Mouse (Mus musculus) urinary bladder, adult 2 months (tissue): ENCODE results near the gene Spred2. TPM values are rescaled to one million over a fixed set of nuclear protein-coding genes. Genes with fewer than 3 reads are reported as not detected.

ENCODE experiments used
- DNase-seq: peaks from one replicate; pipeline ENCODE4 v3.0.0; 2022; ENCODE audit warnings: low spot score
- polyA plus RNA-seq: library from polyadenylated mRNA; depleted of rRNA; stranded (reverse); fragments of >200 nt; gene quantifications from 2 replicates; pipeline ENCODE4 v1.2.3, GENCODE M21; 2012

The Spred2 gene
- polyA plus RNA-seq, 1 experiment, result 23.2 TPM

DNA sequence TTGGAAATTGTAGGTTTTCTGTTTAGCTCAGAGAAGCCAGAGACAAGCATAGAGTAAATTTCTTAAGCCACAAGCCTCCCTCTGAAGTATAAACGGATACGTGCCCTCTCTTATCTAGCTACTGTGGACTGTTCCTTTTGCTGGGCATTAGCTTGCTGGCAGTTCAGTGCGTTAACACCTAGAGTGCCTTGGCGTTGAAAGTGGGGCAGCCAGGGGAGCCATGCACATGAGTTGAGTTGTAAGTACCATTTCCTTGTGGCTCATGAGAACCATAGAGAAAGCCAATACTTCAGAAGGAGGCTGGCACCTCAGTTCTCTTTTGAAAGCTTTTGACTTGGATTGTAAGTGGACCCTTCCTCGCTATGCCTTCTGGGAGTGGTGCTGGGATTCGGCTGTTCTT lies 58.6 kb downstream of the Spred2 start:
- DNase-seq, result no peak

DNA sequence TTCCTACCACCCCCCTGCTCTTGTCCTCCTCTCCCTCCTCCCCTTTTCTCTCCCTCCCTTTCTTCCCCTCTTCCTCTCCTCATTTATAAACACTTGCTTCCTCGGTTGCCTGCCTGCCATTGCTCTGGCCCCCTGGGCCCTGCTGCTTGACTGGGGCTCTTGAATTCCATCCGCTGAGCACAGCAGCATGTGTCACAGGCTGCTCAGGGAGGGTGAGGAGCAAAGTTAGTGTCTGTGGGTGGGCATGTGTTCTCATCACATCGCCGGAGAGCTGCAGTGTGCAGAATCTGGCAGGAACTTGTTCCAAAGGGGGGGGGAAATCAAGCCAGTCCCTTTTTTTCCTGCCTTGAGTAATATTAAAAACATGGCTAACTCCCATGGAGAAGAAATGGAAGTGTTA lies 59.1 kb downstream of the Spred2 start:
- DNase-seq, result no peak

DNA sequence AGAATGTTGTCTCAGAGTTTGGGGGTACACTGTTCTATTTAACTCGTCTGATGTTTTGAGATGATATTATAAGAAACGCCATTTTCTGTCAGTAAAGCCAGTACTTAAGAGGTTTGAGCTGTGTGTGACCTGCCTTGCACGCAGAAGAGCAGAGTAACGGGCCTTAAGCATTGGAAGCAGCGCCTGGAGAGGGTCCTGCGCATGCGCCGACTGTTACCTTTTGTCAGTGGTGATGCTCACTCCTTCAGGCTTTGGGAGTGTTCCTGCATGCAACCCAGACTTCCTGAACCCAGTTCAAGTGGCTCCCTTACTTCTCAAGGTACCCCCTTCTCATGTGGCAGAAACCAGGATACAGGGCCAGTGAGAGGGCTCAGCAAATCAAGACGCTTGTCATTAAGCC lies 59.9 kb downstream of the Spred2 start:
- DNase-seq, result no peak

DNA sequence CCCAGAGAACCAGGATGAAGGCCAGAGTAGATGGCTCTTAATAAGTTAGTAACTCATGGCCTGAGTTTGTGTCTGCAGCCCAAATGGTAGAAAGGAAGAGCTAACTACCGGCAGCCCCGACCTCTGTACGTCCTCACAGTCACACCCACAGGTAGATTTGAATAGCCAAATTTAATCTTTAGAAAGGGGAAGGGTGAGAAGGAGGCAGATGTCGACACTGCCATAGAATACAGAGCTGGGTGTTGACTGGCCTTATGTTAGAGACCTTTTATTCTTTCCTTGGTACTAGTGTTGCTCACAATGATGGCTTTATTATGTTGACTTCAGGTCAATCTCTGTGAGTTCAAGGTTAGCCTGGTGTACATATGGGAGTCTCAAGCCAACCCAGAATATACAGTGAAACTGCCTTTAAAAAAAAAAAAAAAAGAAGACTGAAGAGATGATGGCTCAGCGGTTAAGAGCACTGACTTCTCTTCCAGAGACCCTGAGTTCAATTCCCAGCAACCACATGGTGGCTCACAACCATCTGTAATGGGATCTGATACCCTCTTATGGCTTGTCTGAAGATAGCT lies 61.2 kb downstream of the Spred2 start:
- no peak for DNase-seq

DNA sequence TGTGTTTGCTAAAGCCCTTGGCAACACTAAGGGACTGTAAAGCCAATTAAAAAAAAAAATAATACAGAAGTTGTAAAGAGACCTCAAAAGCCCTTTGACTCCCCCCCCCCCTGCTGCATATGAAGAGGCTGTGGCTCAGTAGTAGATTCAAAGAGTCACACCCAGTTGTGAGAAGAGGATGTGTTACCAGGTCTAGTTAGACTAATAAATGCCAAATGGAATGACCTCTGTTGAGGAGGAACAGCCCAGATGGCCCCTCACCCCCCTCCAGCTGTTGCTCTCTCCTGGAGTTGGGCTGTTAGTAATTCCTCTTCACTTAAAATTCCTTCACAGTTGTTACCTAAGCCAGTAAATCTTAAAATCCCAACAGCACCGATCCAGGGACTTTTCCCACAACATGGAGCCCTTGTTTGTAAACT lies 62.3 kb downstream of the Spred2 start:
- no peak for DNase-seq

DNA sequence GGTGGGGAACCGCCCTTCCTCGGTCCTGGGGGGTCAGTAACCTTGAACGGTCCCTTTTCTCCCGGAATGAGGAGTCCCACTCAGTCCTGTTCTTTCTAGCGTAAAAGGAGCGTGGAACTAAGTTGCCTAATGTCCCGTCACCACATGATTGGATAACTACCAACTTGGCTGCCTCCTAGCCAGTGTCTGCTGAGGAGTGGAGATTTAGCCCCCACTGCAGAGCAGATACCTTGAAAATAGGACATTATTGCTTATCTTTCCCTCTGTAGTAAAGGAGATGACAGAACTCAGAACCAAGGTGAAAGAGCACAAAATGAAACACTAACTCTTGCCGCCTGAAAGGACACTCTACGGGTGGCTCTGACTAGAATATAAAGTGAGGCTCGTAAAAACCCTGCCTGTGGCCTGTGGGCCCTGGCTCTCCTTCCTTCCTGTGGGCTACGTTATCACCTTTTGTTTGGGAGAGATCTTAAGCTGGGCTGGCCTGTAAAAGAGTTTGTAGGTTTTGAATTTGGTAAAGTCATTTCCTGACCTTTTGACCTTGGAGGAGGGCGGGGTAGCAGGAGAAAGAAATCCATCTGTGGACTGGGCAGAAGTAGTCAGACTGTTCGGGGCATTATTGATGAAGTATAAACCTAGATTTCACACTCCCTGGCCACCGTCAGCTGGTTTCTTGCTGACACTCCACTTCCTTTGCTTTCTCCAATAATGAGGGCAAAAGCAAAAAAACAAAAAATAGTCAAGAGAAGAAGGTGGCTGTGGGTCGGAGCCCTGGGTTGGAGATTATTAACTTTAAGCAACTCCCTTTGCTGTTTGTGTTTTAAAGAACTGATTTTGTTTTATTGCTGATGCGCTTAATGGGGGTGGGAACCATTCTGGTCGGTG lies 62.9 kb downstream of the Spred2 start:
- no peak for DNase-seq

DNA sequence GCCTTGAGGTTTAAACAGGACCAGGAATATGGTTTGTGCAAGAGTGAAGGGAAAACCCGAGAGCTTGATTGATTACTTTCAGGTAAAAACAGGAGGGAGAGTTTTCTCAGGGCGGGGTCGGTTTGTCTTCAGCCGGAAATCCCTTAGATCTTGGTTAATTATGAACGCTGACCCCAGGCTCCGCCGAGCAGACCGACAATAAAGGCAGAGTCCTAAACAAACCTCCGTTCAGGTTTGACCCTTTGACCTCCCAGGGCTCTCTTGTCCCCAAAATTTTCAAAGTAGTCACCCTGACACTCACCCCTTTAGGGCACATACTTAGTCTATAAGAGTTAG lies 63.5 kb downstream of the Spred2 start:
- no peak for DNase-seq

DNA sequence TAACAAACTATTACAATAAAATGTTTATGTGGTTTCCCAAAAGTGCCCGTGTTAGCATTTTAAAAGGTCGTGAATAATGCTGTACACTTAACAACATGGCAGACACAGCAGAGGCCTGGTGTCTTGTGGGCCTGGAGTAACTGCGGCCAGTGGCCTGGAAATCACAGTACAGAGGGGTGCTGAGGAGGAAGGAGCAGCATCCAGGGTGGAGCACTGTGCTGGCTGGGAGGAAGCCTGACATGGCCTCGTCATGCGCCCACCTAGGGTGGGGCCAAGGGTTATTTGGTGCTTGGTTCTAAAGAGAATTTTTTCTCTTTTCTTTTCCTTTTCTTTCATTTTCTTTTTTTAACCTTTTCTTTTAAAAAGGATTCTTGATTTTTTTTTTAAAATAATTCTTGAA lies 64.0 kb downstream of the Spred2 start:
- DNase-seq, result no peak

DNA sequence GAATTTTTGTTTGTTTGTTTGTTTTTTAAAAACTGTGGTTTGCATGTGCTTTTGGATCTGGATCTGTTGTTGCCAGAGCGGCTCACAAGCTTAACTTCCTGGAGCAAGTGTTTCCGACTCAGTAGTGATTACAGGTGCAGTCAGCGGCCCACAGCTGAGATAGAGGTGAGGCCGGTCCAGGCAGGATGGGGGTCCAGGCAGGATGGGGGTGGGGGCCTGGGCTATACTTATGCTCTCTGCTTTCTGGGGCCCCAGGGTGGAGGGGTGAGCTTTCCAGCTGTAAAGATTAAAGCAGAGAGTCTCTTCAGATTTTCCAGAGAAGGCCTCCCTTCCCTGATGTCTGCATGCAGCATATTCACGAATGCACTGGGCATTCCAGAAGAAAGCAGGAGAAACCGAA lies 64.5 kb downstream of the Spred2 start:
- DNase-seq, result no peak

DNA sequence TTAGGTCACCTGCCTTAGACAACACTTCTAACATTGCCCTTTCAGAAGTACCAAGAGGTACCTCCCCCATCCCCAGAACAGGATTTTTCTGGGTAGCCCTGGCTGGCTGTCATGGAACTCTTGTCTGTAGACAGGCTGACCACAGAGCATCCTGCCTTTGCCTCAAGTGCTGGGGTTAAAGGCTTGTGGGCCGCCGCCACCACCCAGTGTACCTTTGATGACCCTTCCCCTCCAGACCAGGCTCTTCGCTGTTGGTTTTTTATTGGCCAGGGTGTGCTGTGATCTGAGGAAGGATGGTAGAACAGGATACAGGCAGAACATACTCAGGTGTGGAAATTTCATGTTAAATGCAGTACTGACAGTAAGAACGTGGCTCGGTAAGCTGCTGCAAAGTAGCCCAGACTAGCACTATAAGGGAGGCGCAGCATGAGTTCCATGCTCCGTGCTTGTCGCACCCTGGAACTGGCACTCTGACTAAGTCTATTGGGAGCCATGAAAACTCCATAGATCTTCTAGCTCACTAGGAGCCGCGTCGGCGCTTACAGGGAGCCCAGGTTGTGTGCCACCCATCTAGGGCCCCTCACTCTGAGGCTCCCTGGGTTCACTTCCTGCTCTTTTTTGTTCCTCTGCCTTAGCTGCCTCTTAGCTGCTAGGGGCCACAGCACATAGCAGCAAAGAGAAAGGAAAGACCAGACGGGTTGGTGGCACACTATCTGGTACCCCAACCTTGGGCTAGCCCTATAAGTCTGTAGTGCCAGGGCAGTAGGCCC lies 65.2 kb downstream of the Spred2 start:
- DNase-seq, result no peak

DNA sequence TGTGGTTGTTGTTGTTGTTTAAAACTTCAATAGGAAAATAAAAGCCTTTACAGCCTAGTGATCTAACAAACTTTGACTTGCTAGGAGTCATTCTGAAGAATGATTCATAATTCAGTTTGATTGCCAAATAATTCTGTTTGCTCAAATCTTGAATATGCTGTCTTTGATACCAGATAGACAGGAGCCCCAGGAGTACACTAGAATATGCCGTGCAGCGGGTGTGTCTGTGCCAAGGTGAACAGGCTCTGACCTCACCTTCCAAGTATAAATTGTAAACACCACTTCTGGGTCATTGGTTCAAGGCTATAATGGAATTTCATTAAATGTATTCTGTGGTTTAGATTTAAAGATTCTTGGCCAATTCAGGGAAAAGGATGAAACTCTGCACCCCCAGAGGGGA lies 66.6 kb downstream of the Spred2 start:
- DNase-seq, result no peak

DNA sequence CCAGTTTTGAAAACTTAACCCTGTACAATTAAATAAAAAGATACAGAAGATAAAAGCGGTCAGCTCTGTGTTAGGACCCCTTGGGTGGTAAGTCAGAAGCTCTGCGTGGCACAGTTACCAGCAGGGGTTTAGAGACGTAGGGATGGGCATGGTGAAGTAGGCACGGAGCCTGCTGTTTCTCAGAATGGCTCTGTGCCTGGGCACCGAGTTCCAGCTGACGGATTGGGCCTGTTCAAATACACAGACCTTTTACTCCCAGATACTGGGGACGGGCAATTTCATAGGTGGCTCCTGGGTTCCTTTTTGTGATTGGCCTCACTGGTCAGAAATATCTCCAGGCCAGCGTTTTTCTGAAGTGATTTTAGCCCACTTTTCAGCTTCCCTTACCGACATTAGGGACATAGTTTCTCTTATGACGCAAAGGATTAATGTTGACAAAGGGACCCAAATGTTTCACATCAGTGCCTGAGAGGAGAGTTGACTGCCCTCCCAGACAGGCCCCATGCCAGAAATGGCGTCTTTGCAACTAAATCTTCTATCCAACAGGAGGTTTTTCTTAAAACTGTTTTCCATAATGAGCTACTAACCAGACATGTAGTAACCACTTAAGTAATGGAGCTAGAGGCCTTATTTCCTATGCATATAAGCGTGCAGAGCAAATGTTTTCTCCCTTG lies 67.3 kb downstream of the Spred2 start:
- DNase-seq, result no peak

DNA sequence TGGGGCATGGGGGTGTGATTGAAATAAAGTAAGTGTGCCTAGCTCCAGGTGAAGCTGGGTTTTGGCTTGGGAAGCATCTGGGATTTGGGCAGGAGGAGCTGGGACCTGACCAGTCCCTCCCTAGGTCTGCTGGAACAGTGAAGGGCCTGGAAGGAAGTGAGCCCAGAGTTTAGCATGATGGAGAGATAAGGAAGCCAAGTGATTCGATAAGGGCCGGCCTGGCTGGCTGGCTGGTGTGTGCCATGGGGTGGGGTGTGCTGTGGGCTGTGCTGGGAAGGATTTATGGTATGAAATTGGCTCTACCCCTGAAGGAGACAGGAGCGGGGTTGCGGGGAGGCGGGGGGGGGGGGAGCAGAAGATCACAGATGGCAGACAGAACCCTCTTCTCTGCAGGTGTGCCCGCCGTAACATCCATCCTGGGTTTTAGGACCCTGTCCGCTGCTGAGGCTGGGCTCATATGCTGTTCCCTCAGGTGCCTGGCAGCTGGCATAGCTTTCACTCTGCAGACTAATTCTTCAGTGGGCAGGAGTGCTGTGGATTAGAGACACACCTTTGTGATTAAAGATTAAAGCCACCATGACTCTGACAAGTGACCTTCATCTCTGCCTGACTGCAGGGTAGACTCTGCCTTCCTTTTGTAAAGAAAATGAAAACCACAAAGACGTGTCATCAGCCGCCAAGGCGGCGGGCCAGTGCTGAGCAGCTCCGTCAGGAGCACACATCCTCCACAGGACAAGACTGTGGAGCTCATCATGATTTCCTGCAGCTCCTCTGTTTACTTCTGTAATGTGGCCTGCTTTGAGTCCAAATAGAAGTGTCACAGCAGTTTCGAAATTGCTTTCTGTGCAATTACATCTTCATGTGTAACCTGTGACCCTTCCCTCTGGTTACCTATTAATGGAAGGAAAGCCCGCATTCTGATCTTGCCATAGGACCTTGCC lies 68.4 kb downstream of the Spred2 start:
- DNase-seq, result no peak

DNA sequence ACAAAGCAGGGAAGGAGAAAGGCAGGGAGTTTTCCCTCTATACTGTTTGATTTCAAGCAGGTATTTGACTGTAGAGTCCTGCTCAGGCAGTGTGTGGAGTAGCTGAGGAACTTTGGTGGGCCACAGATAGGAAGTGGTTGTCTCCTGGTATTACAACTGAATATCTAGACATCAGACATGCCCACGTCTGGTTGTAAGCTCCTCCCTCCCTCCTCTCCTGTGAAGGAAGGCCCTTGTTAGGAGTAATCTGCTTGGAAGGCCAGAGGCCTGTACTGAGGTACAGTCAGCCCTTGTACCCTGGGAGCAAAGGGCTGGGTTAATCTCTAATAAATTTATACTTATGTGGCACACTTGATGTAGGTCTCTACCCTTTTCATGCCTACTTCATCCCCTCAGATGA lies 69.6 kb downstream of the Spred2 start:
- no peak for DNase-seq

DNA sequence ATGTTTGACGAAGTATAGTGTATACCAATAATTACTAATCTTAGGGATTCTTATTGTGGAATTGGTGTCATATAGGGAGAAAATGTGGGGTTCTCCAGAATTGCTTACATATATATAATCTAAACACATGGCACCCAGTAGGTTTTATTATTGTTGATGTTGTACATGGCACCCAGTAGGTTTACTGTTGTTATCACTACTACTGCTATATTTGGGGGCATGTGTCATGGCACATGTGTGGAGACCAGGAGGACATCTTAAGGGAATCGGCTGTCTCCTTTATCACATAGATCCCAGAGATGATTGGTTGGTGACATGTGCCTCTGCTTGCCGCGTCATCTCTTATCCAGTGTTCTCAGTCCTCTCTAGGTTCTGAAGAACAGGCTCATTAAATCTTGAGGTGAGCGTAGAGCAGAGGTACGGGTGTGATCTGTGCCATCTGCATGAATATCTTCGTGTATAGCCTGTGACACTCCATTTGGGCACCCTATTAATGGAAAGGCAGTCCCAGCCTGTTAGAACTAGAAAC lies 70.2 kb downstream of the Spred2 start:
- DNase-seq, result no peak

DNA sequence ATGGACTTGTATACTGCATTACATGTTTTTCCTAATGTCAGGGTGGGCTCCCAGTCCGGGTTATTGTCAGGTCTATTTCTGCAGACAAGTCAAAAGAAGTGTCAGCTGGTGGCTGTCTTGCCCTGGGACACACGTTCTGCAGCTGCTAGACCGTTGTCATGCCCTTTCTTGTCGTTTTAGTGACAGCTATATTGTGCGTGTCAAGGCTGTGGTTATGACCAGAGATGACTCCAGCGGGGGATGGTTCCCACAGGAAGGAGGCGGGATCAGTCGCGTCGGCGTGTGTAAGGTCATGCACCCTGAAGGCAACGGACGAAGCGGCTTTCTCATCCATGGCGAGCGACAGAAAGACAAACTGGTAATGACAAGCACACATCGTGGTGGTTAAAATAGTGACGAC lies 73.8 kb downstream of the Spred2 start:
- no peak for DNase-seq

DNA sequence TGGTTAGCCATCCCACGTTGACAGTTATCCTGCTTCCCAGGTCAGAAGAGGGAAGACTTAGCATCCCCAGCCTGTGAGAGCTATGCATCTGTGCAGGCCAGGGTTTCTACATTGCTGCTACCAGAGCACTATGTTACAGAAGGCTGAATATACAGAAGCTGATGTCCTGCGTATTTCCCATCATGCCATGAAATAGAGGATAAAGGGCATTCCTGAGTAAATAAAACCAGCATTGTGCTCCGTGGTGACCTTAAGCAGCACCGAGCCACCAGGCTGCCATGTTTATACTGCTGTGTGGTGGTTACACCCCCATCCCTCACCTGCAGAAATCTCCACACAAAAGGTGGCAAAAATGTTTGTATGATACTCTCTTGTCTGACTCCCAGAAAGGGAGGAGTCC lies 78.7 kb downstream of the Spred2 start:
- no peak for DNase-seq

DNA sequence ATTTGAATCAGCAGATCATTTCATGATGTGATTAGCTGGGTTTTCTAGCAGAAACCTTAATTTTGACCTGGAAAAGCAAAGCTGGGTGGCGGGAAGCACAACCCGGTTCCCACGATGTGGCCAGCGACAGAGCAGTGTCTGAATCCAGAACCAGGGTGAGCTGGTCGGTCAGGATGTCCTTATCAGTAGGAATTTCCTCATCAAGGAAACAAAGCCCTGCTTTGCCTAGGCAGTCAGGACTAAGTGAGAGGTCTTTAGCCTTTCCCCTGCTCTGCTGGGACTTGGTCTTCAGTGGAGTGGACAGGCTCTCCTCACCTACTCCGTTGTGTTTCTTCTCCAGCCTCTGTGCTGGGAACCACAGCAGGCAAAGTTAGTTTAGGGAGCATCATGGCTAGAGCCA lies 83.5 kb downstream of the Spred2 start:
- no peak for DNase-seq

DNA sequence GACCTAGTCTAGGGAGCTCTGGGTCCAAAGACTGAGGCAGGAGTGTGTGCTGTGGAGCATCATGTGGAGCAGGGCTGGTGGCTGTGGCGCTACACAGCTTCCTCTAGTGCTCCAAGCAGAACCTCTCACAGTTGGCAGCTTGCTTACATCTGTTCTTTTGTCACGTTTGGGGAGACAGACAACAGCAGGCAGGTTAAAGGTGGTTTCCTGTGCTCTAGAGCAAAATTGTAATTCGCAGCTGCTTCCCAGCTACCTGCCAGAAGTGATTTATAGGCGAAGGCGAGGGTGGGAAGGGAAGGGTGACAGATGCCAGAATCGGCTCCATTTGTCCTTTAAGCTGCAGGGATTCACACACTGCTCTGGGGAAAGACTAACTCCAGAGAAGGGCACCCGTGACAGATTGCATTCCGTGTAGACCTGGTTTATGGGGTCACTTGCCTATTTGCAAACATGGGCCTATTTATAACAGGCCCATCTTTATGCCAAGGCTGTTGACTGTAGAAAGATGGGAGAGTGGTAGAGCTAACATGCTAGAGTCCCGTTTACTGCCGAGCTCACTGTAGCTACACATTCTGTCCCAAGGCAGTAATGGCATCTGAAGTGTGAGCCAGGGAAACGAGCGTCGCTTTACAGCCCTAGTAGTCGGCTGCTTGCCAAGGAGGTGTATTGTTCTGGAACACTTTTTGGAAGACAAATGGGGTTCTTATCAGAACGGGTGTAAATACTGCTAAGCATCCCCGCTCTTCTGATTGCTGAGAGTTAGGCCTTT lies 87.2 kb downstream of the Spred2 start:
- DNase-seq, result no peak

DNA sequence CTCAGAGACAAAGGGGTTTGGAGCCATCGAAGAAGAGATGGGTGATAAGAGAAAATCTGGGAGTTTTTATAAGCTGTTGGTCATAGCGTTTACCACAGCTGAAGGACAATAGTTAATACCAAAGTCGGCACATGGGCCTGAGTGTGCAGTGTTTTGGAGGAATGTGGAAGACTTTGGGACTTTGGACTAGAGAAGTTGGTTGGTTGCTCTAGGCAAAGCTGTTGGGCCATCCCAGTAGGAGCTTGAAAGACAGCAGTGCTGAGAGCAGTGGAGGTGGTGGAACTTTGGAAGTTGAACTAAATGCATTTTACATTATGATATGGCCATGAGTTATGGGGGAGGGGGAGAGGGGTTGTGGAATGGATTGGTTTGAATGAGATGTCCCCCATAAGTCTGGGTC lies 89.2 kb downstream of the Spred2 start:
- DNase-seq, result no peak
